Mouse (Mus musculus) spleen, adult 2 months (tissue): ENCODE results near the gene Neu3. TPM values are rescaled to one million over a fixed set of nuclear protein-coding genes. Genes with fewer than 3 reads are reported as not detected.
"Not testable (repeated sequence)": the region's sequence is repeated elsewhere in the genome, so short reads cannot be mapped to it uniquely, and the experiment has no call there.

Experiments
- DNase-seq, 2 experiments: peaks; one replicate each; pipeline versions ENCODE4 v3.0.0 to v3.0.0-alpha.2; 2012 to 2021; ENCODE audit warnings: low spot score in 2 of 2, low read depth in 1 of 2
- H3K27ac ChIP-seq: fragments of 200-500 bp; 2 replicates; pipeline ENCODE4 v1.5.1; 2012; ENCODE audit warnings: low read length, inconsistent platforms; ENCODE audit not compliant: insufficient read depth
- H3K27me3 ChIP-seq: fragments of 200-500 bp; 2 replicates; pipeline ENCODE4 v1.6.1; 2012; ENCODE audit warnings: mild to moderate bottlenecking, moderate library complexity, low read length, inconsistent platforms; ENCODE audit not compliant: control insufficient read depth, insufficient read depth
- H3K36me3 ChIP-seq: fragments of 200-500 bp; 2 replicates; pipeline ENCODE4 v1.6.1; 2012; ENCODE audit warnings: mild to moderate bottlenecking, low read length, inconsistent platforms; ENCODE audit not compliant: control insufficient read depth, insufficient read depth
- H3K4me1 ChIP-seq: fragments of 200-500 bp; 2 replicates; pipeline ENCODE4 v1.6.1; 2011; ENCODE audit warnings: inconsistent platforms; ENCODE audit not compliant: control insufficient read depth, insufficient read depth, insufficient read length
- H3K4me3 ChIP-seq: fragments of 200-500 bp; 2 replicates; pipeline ENCODE4 v1.5.1; 2011; ENCODE audit warnings: mild to moderate bottlenecking, inconsistent platforms; ENCODE audit not compliant: insufficient read depth, insufficient read length; ENCODE audit errors: extremely low read depth
- CTCF ChIP-seq: fragments of 200-500 bp; IDR thresholded peaks from 2 replicates; pipeline ENCODE4 v1.5.1; 2011; ENCODE audit warnings: mild to moderate bottlenecking, inconsistent platforms; ENCODE audit not compliant: insufficient read depth, insufficient read length, insufficient replicate concordance; ENCODE audit errors: extremely low read depth
- POLR2A ChIP-seq: fragments of 200-500 bp; IDR thresholded peaks from 2 replicates; pipeline ENCODE4 v1.6.1; 2011; ENCODE audit warnings: low read depth, low read length, inconsistent platforms
- WGBS: fragments of 180-500 bp; shearing (Covaris S2); methylation state at CpG from one replicate; pipeline ENCODE4 v1.1.7; 2018; 5-methylcytosine and 5-hydroxymethylcytosine counted together
- polyA plus RNA-seq: library from polyadenylated mRNA; depleted of rRNA; stranded (reverse); fragments of >200 nt; gene quantifications from 2 replicates; pipeline ENCODE4 v1.2.3, GENCODE M21; 2012

Neu3 gene
- polyA plus RNA-seq, 1 experiment = 2.4 TPM

- WGBS = 77% methylated on average over 10 of the region's 10 CpGs
- Histone ChIP-seq H3K27me3 (no peaks in the 10 kb centered on the region), H3K4me3 (no peak overlapping the region), H3K36me3 (no peaks in the 10 kb centered on the region), H3K4me1 (no peaks in the 10 kb centered on the region), H3K27ac (no peak overlapping the region)
- TF ChIP-seq CTCF = no peak
- TF ChIP-seq POLR2A = no peak
- no peak for DNase-seq
These were observed 5.1 kb downstream of the Neu3 start for GRCm38 (mm10) chr7:99823045-99823663.

GRCm38 (mm10) chr7:99822426-99822825 lies 5.8 kb downstream of the Neu3 start:
- 75% methylated on average over 5 of the region's 5 CpGs for WGBS
- H3K27ac ChIP-seq = peak overlapping the region; percentile 5; the same call in 1 of the 2 replicates
- no peak for DNase-seq

GRCm38 (mm10) chr7:99821953-99822352 lies 6.3 kb downstream of the Neu3 start:
- H3K27me3 ChIP-seq = no peaks in the 10 kb centered on the region
- no peaks in the 10 kb centered on the region for H3K36me3 ChIP-seq
- WGBS = 87% methylated on average over 2 of the region's 2 CpGs
- H3K27ac ChIP-seq = no peak overlapping the region
- H3K4me3 ChIP-seq = no peak overlapping the region
- TF ChIP-seq POLR2A (no peak), CTCF (no peak)
- no peak for DNase-seq
- H3K4me1 ChIP-seq = no peaks in the 10 kb centered on the region

More at GRCm38 (mm10) chr7:99822426-99822825, 5.8 kb downstream of the Neu3 start:
- Histone ChIP-seq H3K36me3 (no peaks in the 10 kb centered on the region), H3K27me3 (no peaks in the 10 kb centered on the region), H3K4me1 (no peaks in the 10 kb centered on the region), H3K4me3 (no peak overlapping the region)
- TF ChIP-seq CTCF = no peak
- TF ChIP-seq POLR2A = no peak

- not testable (repeated sequence) for H3K4me1 ChIP-seq, H3K27me3 ChIP-seq, H3K36me3 ChIP-seq, H3K4me3 ChIP-seq, DNase-seq
- WGBS = 27% methylated on average over 9 of the region's 9 CpGs
- 0 out of 2 replicates have a peak overlapping the region, but pooled peaks have one; percentile 8 for H3K27ac ChIP-seq
These were observed 10.0 kb downstream of the Neu3 start for GRCm38 (mm10) chr7:99818181-99818725.

GRCm38 (mm10) chr7:99813394-99813793 lies 14.8 kb downstream of the Neu3 start:
- H3K4me1 ChIP-seq = no peaks in the 10 kb centered on the region
- peak in 1 of 2 experiments; percentile 47 for DNase-seq
- 91% methylated on average over 11 of the region's 11 CpGs for WGBS

GRCm38 (mm10) chr7:99811661-99812060 lies 16.6 kb downstream of the Neu3 start:
- Histone ChIP-seq H3K4me1 (no peaks in the 10 kb centered on the region), H3K4me3 (no peak overlapping the region), H3K36me3 (no peaks in the 10 kb centered on the region), H3K27ac (no peak overlapping the region), H3K27me3 (no peaks in the 10 kb centered on the region)
- WGBS = 97% methylated on average over 4 of the region's 4 CpGs
- no peak for DNase-seq
- TF ChIP-seq CTCF (no peak), POLR2A (no peak)

More at GRCm38 (mm10) chr7:99813394-99813793, 14.8 kb downstream of the Neu3 start:
- Histone ChIP-seq H3K27me3 (no peaks in the 10 kb centered on the region), H3K36me3 (no peaks in the 10 kb centered on the region), H3K27ac (no peak overlapping the region), H3K4me3 (no peak overlapping the region)
- no peak for TF ChIP-seq POLR2A
- peak; percentile 51; the same call in 1 of the 2 replicates for TF ChIP-seq CTCF

GRCm38 (mm10) chr7:99810814-99811213 lies 17.4 kb downstream of the Neu3 start:
- DNase-seq = no peak
- H3K27me3 ChIP-seq = no peaks in the 10 kb centered on the region
- TF ChIP-seq CTCF (no peak), POLR2A (no peak)
- WGBS = 85% methylated on average over 2 of the region's 2 CpGs
- H3K4me3 ChIP-seq = no peak overlapping the region
- no peaks in the 10 kb centered on the region for H3K4me1 ChIP-seq
- H3K36me3 ChIP-seq = no peaks in the 10 kb centered on the region
- no peak overlapping the region for H3K27ac ChIP-seq

- DNase-seq, H3K27me3 ChIP-seq, H3K27ac ChIP-seq, H3K36me3 ChIP-seq, H3K4me3 ChIP-seq, H3K4me1 ChIP-seq: not testable (repeated sequence)
- 76% methylated on average over 7 of the region's 7 CpGs for WGBS
These were observed 21.2 kb downstream of the Neu3 start for GRCm38 (mm10) chr7:99807043-99807442.
